Mouse (Mus musculus): Measurements from ENCODE around the gene Tmem150b.

Tmem150b gene

DNA sequence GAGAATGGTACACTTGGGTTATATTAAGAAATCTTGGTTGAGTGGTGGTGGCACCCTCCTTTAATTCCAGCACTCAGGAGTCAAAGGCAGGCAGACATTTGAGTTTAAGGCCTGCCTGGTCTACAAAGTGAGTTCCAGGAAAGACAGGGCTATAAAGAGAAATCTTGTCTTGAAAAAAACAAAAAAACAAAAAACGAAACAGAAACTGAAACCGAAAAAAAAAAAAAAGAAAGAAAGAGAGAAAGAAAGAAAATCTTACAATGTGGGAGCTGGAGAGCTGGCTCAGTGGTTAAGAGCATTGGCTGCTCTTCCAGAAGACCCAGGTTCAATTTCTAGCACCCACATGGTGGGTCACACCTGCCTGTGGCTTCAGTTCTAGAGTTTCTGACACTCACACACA, 61.3 kb downstream of the Tmem150b start:
- DNase-seq (ENCODE audit: low spot score in 2 of 2): no peak

DNA sequence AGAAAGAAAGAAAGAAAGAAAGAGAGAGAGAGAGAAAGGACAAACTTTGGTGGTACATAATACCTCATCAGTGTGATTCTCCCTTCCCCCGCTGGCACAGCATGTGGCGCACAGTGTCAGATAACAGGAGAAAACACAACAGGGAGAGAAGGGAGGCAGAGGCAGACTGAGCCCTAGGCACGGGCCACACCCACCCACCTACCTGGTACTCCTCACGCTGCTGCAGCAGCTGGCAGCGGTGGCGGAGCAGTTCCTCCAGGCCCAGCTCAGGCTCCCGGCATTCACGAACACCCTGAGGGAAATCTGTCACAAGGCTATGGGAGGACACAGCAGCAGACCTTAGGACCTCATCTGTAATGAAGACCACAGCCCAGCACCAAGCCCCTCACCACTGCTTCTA, 61.9 kb downstream of the Tmem150b start:
- no peak for DNase-seq (ENCODE audit: low spot score in 2 of 2)

DNA sequence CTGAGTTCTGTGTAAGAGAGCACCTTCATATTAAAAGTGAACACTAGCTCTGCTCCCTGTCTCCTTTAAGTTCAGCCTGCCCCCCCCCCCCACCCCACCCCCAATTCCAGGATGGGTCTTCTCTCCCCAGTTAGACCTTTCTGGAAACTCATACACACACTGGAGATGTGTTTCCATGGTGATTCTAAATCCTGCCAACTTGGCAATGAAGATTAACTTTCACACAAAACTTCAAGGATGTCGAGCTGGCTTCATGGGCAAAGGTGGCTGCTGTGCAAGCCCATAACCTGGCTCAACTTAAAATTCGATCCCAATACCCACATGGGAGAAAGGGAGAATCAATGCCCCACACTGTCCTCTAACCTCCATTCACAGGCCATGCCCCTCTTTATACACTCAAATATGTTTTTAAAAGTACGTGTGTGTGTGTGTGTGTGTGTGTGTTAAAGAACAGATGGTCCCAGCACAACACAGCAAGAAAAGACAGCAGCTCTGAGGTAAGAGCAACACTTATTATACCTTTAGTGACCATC, 65.1 kb downstream of the Tmem150b start:
- no peak for DNase-seq (ENCODE audit: low spot score in 2 of 2)

DNA sequence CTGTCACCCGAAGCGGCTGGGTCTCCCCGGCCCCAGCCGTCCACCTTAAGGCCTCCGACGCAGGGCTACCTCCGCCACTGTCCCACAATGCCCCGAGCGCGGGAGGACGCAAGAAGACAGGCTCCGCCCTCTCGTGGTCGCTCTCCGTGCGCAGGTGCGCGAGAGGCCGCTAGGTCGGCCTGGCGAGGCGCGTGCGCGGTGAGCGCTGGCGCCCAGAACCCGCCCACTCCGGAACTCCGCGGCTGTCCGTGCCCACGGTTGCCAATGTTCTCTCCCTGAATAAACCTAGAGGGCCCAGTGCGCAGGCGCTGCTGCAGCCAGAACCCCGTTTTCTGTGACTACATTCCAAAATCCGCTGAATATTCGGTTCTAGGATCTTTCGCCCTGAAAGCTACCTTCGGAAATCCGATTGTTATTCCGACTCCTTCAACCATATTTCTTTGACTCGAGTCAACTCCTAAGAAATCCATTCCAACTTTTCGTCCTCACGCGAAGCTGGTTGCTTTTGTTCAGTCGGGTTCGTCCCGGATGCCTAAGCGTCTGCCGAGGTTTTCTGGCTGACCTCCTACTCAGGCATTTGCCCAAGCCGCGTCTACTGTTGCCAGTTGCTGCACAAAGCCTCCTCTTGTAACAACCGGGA, 66.0 kb downstream of the Tmem150b start, which contains the start of gene Ppp6r1:
Ppp6r1 (minus strand) TSS at position 108 of the 640 bp plus-strand sequence.
- DNase-seq (ENCODE audit: low spot score in 2 of 2): peak; percentile 95 to 96

DNA sequence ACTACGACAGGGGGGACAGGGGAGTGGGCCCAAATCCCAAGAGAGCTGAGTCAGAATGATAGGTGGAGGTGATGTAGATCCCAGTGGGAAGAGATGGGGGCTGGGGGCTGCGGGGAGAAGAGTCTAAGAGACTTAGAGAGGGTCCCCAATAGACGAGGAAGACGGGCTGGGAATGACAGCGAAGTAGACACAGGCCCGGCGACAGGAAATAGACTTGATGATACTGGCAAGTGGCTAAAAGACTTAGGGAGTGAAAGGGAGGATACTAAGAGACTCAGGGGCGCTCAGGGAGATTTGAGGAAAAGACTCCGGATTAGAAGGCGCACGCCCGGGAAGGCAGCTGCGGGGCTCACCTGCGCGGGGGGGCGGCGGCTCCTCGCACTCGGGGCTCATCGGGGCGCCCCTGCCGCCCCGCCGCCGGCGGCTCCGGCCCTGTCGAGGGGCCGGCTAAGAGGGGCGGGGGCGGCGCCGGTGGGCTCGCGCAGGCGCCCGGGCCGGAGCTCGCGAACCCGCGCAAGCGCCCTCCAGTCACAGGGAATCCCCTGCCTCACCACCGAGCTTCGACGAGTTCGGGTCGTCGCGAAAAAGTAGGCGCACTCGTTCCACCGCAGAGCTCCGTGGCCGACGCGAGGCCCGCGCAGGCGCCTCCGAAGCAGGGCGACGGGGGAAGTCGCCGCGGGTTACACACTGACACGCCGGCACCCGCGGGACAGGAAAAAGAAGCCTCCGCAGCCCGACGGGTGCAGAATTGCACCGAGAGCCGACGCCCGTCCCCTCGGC, 66.7 kb downstream of the Tmem150b start:
- no peak for DNase-seq (ENCODE audit: low spot score in 2 of 2)

DNA sequence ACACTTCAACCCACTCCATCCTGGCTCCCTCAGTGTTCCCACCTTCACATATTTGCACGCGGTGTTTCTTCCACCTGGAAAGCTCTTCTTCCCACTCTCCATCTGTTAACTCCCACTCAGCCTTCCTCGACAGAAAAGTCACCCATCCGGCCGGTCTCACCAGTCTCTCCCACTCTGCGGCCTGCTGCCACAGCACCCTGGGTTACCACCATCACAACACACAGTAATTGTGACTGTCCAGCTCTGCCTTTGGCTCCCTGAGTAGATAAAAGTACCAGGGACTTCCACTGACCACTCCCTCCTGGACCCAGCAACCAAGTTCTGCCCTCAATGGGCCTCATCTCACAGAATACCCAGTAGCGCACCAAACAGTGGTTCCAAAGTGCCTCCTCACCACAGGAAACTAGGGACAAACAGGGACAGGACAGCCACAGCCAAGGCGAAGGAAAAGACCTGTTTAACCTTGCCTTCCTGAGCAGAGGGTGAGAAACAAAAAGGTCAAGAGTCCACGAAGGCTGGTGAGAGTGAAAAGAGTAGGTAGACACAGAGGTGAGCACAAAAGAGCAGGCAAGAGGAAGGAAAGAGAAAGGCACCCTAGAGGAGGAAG, 67.4 kb downstream of the Tmem150b start:
- DNase-seq (ENCODE audit: low spot score in 2 of 2): no peak
